ENCODE assay signal across 8 mouse cellular contexts in genomic region chr1:86531547-86532321, GRCm38 (mm10). TPM values are rescaled to one million over a fixed set of nuclear protein-coding genes. Genes with fewer than 3 reads are reported as not detected.
DNase-seq lines count a peak whose midpoint lies in the region; ATAC-seq lines count a peak whose summit lies in the region.

No protein-coding gene starts in this region.

- WGBS in heart, embryonic 10.5 days = 7% methylated on average over 13 of the region's 13 CpGs
- WGBS in forebrain, embryonic 16.5 days = 4% methylated on average over 13 of the region's 13 CpGs
- WGBS in limb, embryonic 10.5 days = 3% methylated on average over 13 of the region's 13 CpGs
- 6% methylated on average over 13 of the region's 13 CpGs for WGBS in neural tube, embryonic 12.5 days

- peak; percentile 4; the same call in 1 of the 2 replicates for ATAC-seq in forebrain, embryonic 16.5 days
- peak; percentile 38 for ATAC-seq in neural tube, embryonic 12.5 days (ENCODE audit: low FRiP score, low read depth)

- H3K9me3 ChIP-seq in heart, embryonic 10.5 days = no peaks in the 10 kb centered on the region
- H3K9me3 ChIP-seq in forebrain, embryonic 16.5 days (ENCODE audit: control insufficient read depth, low read length) = no peaks in the 10 kb centered on the region
- no peaks in the 10 kb centered on the region for H3K9me3 ChIP-seq in limb, embryonic 10.5 days (replicated peaks)
- no peaks in the 10 kb centered on the region for H3K9me3 ChIP-seq in neural tube, embryonic 12.5 days

- peaks cover 40% of the 10 kb centered on the region for H3K36me3 ChIP-seq in heart, embryonic 10.5 days
- peaks cover 13% of the 10 kb centered on the region for H3K36me3 ChIP-seq in forebrain, embryonic 16.5 days (ENCODE audit: control insufficient read depth, insufficient read depth)
- peaks cover 50% of the 10 kb centered on the region for H3K36me3 ChIP-seq in limb, embryonic 10.5 days
- peaks cover 32% of the 10 kb centered on the region for H3K36me3 ChIP-seq in neural tube, embryonic 12.5 days

- H3K4me2 ChIP-seq in forebrain, embryonic 16.5 days (ENCODE audit: low read length) = peak overlapping the region; percentile 39
- peak overlapping the region; percentile 43 for H3K4me2 ChIP-seq in neural tube, embryonic 12.5 days (replicated peaks)

- peak overlapping the region; percentile 13 for H3K4me3 ChIP-seq in heart, embryonic 10.5 days
- 0 out of 2 replicates have a peak overlapping the region, but pooled peaks have one; percentile 0 for H3K4me3 ChIP-seq in forebrain, embryonic 16.5 days (replicated peaks; ENCODE audit: low read length)
- peak overlapping the region; percentile 26 for H3K4me3 ChIP-seq in limb, embryonic 10.5 days
- H3K4me3 ChIP-seq in neural tube, embryonic 12.5 days = no peak overlapping the region

- H3K27ac ChIP-seq in heart, embryonic 10.5 days = peak overlapping the region; percentile 24; the same call in 1 of the 2 replicates
- H3K27ac ChIP-seq in forebrain, embryonic 16.5 days (ENCODE audit: low read length) = peak overlapping the region; percentile 50; the same call in 1 of the 2 replicates
- H3K27ac ChIP-seq in limb, embryonic 10.5 days = no peak overlapping the region
- H3K27ac ChIP-seq in neural tube, embryonic 12.5 days = peak overlapping the region; percentile 12; the same call in 1 of the 2 replicates

- DNase-seq in heart, embryonic 10.5 days (ENCODE audit: low spot score) = peak; percentile 83
- DNase-seq in heart, adult 8-10 months (ENCODE audit: low spot score) = no peak
- peak; percentile 94 for DNase-seq in ES-CJ7 (ENCODE audit: low read depth, low spot score)
- peak; percentile 82 for DNase-seq in limb, embryonic 10.5 days (ENCODE audit: low spot score)
- no peak for DNase-seq in layer of hippocampus, adult 8-10 months (ENCODE audit: low spot score in 2 of 2)
- no peak for DNase-seq in right cerebral cortex, postnatal 14 days

- H3K9ac ChIP-seq in forebrain, embryonic 16.5 days (replicated peaks; ENCODE audit: low read depth, low read length) = peak overlapping the region; percentile 27; the same call in 1 of the 2 replicates
- no peak overlapping the region; the same call in 1 of the 2 replicates for H3K9ac ChIP-seq in neural tube, embryonic 12.5 days

- H3K4me1 ChIP-seq in heart, embryonic 10.5 days = peaks cover 38% of the 10 kb centered on the region
- peaks cover 37% of the 10 kb centered on the region for H3K4me1 ChIP-seq in forebrain, embryonic 16.5 days (replicated peaks; ENCODE audit: control insufficient read depth, insufficient read depth, low read length)
- peaks cover 18% of the 10 kb centered on the region for H3K4me1 ChIP-seq in limb, embryonic 10.5 days
- peaks cover 35% of the 10 kb centered on the region for H3K4me1 ChIP-seq in neural tube, embryonic 12.5 days

- H3K27me3 ChIP-seq in heart, embryonic 10.5 days (ENCODE audit: insufficient read depth, poor library complexity, severe bottlenecking) = no peaks in the 10 kb centered on the region
- H3K27me3 ChIP-seq in forebrain, embryonic 16.5 days (replicated peaks; ENCODE audit: control insufficient read depth, insufficient read depth, low read length) = no peaks in the 10 kb centered on the region
- no peaks in the 10 kb centered on the region for H3K27me3 ChIP-seq in limb, embryonic 10.5 days (ENCODE audit: low read depth, poor library complexity, severe bottlenecking)
- H3K27me3 ChIP-seq in neural tube, embryonic 12.5 days (replicated peaks) = no peaks in the 10 kb centered on the region

RNA-seq across cellular contexts. Expression of gene Ptma, which starts 5.2 kb away (rescaled TPM):
- polyA plus RNA-seq in heart, embryonic 10.5 days (2016; fragmentation: Nextera tagmentation; extraction: Ambion mirVana) = 1,013 and 1,650 TPM in 2 replicates
- total RNA-seq in heart, adult 8-10 months (2022) = 100 to 1,000 TPM; 183 to 230 (median 211) TPM
- polyA plus RNA-seq in forebrain, embryonic 16.5 days (2015; fragmentation: Nextera tagmentation; extraction: Ambion mirVana) = 1,987 and 2,275 TPM in 2 replicates
- 3,283 and 3,422 TPM in 2 replicates for polyA plus RNA-seq in limb, embryonic 10.5 days (2016; fragmentation: Nextera tagmentation; extraction: Ambion mirVana)
- polyA plus RNA-seq in neural tube, embryonic 12.5 days (2016; fragmentation: Nextera tagmentation; extraction: Ambion mirVana) = 2,887 and 2,907 TPM in 2 replicates
- total RNA-seq in layer of hippocampus, adult 8-10 months (2022) = 100 to 1,000 TPM; 420 to 464 (median 444) TPM

RNA-seq across cellular contexts. Expression of gene Pde6d, which starts 50.7 kb away (rescaled TPM):
- 69.7 and 73.6 TPM in 2 replicates for polyA plus RNA-seq in heart, embryonic 10.5 days (2016; fragmentation: Nextera tagmentation; extraction: Ambion mirVana)
- 10 to 100 TPM; 38.9 to 47.2 (median 44.3) TPM for total RNA-seq in heart, adult 8-10 months (2022)
- polyA plus RNA-seq in forebrain, embryonic 16.5 days (2015; fragmentation: Nextera tagmentation; extraction: Ambion mirVana) = 88.7 and 90.1 TPM in 2 replicates
- polyA plus RNA-seq in limb, embryonic 10.5 days (2016; fragmentation: Nextera tagmentation; extraction: Ambion mirVana) = 60.5 and 74.6 TPM in 2 replicates
- polyA plus RNA-seq in neural tube, embryonic 12.5 days (2016; fragmentation: Nextera tagmentation; extraction: Ambion mirVana) = 98.8 and 104 TPM in 2 replicates
- total RNA-seq in layer of hippocampus, adult 8-10 months (2022) = 10 to 100 TPM; 47.4 to 55.5 (median 49.3) TPM

RNA-seq across cellular contexts. Expression of gene Cops7b, which starts 51.0 kb away (rescaled TPM):
- 41.3 and 45.9 TPM in 2 replicates for polyA plus RNA-seq in heart, embryonic 10.5 days (2016; fragmentation: Nextera tagmentation; extraction: Ambion mirVana)
- 10 to 100 TPM in 3 of 4 experiments, 1 to 10 TPM in 1; 9.4 to 11.0 (median 10.6) TPM for total RNA-seq in heart, adult 8-10 months (2022)
- 59.7 and 64.6 TPM in 2 replicates for polyA plus RNA-seq in forebrain, embryonic 16.5 days (2015; fragmentation: Nextera tagmentation; extraction: Ambion mirVana)
- 77.0 and 79.9 TPM in 2 replicates for polyA plus RNA-seq in limb, embryonic 10.5 days (2016; fragmentation: Nextera tagmentation; extraction: Ambion mirVana)
- 66.1 and 70.1 TPM in 2 replicates for polyA plus RNA-seq in neural tube, embryonic 12.5 days (2016; fragmentation: Nextera tagmentation; extraction: Ambion mirVana)
- total RNA-seq in layer of hippocampus, adult 8-10 months (2022) = 10 to 100 TPM; 18.7 to 21.5 (median 19.8) TPM

Comparison
In these comparisons a context has a peak if more than half of its experiments do, and no peak if none do; other contexts are left out.
1. DNase-seq: peak in heart, embryonic 10.5 days (single experiment), ES-CJ7 (single experiment) and limb, embryonic 10.5 days (single experiment); none in heart, adult 8-10 months (single experiment), layer of hippocampus, adult 8-10 months (0 of 2) and right cerebral cortex, postnatal 14 days (single experiment).